Mouse (Mus musculus): ENCODE measurements around the gene Tpx2.
A peak's percentile ranks its signal among the peaks of the same experiment; 100 is the strongest.

The Tpx2 gene

DNA sequence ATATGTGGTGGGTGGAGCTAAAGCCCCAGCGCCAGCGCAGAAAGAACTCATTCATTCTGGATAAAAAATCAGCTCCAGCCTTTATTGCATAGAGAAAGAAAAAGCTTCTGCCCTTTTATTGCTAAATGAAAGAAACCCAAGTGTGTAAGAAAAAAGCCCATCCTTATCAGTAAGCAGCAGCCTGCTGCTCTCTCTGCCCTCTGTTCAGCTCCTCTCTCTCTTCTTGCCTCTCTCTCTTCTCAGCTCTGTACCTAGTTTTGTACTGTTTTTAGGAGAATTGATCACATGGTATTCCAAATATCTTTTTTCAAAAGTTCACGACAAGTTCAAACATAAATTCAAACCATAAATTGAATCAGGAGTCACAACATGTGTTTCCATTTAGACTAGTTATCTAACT lies 30.5 kb downstream of the Tpx2 start:
- DNase-seq = no peak

GRCm38 (mm10) chr2:152880898-152881297 lies 33.1 kb downstream of the Tpx2 start:
- DNase-seq = no peak

GRCm38 (mm10) chr2:152884101-152884645 lies 36.4 kb downstream of the Tpx2 start:
- no peak for DNase-seq

DNA sequence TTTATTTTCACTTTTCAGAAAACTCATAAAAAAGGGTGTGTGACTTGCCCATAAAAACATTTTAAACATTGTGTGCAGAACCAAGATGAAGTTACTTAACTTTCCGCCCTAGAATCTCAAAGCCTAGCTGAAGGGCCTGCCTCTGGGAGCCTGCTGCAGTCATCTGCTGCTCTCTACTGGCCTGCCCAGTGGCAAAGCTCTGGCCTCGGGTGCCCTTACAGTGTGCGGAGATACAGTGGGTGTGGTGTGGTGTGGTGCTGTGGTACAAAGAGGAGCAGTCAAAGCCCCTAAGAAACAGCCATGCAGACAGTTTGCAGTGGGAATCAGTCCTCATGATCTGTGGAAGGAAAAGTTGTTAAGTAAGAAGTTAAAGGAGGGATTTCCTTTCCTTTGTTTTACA lies 39.5 kb downstream of the Tpx2 start:
- no peak for DNase-seq

DNA sequence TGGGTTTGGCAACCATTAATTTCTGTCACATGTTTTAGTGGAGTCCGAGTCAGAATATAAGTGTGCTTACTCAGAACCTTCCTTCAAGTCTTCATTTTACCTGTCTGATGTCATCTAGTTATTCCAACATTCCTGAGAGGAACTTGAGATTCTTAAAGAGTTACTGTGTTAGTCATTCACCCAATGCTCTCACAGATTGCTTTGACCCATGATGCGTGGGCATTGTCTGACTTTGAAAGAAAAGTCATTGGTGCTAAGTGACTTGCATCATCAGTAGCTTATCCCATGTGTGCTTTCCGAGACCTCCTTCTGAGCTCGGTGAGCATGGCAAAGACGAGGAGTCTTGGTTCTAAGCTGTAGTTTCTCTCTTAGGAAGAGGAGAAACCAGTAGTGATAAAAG lies 41.0 kb downstream of the Tpx2 start:
- no peak for DNase-seq

DNA sequence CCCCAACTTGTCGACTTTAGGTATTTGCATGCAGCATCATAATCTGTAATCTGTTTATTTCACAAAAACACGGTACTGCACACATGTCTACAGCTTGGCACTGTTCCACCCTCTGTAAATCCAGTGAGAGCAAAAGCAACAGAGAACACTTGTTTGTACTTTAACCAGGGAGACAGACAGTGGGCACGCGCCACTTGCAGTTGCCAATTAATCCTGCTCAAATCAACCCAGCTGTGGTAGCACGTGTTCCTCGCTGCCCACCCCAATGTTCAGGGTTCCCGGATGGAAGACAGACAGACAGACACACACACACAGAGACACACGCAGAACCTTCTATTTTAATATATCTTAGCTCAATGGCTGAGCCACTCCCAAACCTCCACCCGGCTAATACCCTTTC lies 48.1 kb downstream of the Tpx2 start:
- DNase-seq = no peak

GRCm38 (mm10) chr2:152896926-152897325 lies 49.2 kb downstream of the Tpx2 start:
- no peak for DNase-seq

DNA sequence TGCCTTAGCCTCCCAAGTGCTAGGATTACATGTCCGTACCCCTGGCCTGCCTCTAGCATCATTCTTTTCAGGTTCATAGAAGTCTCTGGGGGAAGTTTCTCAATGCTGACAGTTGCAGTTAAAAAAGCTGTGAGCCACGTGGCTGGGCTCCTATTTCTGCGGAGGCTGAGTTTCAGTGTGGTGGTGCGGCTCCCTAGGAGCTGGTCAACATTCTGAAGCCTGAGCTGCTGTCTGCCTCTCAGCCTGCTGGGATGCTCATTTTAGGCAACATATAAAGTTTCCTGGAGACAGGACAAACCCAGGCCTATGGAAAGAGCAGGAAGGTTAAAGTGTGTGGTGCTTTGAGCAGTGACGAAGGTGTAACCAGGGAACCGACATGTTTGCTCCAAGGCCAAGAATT lies 51.2 kb downstream of the Tpx2 start:
- DNase-seq = no peak

GRCm38 (mm10) chr2:152901296-152901695 lies 53.5 kb downstream of the Tpx2 start:
- no peak for DNase-seq

GRCm38 (mm10) chr2:152902658-152903057 lies 54.9 kb downstream of the Tpx2 start:
- no peak for DNase-seq

DNA sequence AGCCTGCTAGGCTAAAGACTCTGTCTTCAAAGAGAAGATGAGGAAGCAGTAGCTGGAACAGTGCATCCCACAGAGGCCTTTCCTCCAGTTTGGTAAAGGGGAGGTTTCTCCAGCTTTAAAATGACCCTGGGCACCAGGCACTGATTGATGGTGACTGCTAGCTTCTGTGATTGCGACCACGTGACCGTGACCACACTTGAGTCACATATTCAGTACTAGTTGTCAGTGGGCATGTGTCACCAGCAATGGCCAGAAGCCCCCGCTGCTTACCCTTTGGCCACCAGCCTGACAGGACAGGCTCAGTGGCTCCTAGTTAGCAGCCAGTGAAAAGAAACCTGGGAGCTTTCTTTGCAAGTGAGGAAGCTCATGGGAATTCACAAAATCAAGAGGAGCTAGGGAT lies 55.8 kb downstream of the Tpx2 start:
- no peak for DNase-seq

DNA sequence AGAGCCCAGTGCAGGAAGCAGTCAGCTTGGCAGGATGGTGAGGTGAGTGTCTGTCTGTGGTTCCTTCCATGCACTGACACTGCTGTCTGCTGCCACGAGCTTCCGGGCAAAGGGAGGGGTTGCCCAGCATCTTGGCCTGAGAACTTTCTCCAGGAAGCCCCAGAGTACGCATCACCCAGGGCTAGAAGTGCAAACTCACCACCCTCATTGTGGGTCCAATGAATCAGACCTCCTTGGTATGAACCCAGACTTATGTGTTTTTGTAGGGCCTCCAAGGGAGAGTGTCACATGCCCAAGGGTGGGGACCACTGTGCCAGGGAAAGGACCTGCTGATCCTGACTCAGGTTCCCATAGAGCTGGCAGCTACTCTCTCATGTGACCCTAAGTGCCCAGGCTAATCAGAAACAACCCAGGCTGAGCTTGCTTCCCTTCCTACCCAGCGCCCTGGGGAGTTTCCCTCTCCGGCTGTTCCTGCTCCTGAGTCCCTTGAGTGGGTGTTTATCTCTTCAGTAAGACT lies 56.4 kb downstream of the Tpx2 start:
- no peak for DNase-seq

DNA sequence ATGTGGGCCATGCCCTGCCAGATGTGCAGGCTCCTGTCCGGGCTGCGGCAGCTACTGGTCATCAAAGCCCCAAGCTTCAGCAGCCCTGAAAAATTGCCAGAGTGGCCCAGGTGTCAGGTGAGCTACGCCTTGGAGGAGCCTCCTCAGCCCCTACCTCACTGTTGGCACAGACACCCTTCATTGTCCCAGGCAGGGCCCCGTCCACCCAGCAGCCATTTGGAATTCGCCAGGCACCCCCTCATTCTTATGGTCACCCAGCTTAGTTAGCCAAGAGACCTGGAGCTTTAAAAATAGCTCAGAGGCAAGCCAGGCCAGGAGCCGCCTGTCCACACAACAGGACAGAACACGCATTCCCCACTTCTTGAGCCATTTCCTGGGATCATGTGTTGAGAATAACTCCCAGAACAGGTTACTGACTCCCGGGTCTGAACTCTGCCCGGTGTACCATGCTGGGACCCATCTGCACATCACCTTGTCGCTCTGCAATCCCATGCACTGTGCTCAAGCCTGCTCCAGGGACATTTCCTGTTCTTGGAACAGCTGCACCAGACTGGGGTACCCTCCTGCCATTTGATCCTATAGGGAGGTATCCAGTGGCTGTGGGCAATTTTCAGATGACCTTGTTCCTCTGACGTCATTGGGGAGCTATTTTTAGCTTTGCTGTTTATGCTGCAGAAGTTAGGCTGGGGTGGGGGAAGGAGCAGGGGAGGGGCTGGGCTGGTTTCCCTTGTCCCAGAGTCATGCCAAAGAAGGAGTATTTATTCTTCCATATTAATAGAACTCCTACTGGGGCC lies 57.5 kb downstream of the Tpx2 start:
- DNase-seq = no peak

DNA sequence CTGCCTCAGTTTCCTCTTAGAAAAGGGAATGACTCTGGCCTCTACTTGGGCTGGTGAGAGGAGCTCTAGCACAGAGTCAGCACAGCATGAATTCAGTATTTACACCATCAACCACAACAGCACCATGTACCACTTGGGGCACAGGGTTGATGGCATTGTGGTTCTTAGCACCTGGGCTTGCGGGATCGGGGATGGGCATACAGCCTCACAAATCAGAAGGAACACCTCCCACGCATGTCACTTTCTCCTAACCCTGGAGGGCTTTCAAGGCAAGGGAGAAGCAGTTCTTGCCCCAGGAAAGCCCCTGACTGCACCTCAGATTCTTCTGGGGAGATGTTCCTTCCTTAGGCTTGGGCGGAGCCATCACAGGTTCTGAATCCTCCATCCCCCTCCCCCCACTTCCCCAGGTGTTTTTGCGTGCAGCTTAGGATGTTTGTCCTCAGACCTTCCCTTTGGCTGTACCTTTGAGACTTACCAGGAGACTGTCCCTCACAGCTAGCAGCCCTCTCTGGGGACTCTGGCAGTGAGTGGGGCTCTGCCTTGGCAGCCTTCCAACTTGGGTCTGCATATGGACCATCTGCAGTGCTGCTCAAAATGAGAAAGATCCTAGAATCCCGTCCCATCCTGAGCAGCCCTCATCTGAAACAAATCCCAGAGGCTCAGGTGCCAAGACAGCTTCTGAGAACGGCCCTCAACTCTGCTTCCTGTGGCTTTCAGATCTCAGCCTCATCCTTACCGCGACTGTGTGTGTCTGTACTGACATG lies 58.7 kb downstream of the Tpx2 start:
- DNase-seq = no peak

GRCm38 (mm10) chr2:152907114-152907943 lies 59.6 kb downstream of the Tpx2 start:
- no peak for DNase-seq

DNA sequence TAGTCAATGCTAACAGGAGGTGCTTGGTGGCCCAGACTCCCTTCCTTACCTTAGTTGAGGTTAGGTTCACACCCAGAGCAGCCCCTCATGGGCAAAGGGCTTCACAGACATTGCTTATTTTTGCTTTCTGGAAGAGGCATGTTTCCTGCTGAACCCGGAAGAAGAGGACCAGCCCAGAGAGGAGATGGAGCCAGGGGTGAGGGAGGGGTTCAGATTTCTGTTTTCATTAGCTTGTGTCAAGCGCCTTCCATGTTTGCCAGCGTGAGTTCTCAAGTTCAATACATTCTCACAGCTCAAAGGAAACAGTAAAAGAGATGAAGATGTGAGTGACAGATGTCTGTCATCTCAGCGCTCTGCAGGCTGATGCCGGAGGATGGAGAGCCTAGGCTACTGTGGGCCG lies 62.1 kb downstream of the Tpx2 start:
- no peak for DNase-seq

- DNase-seq = peak in 1 of 2 experiments; percentile 43
These were observed 63.3 kb downstream of the Tpx2 start, which contains the start of gene Mylk2 for GRCm38 (mm10) chr2:152911031-152911430. Gene Mylk2 (plus strand): TSS chr2:152911352.

DNA sequence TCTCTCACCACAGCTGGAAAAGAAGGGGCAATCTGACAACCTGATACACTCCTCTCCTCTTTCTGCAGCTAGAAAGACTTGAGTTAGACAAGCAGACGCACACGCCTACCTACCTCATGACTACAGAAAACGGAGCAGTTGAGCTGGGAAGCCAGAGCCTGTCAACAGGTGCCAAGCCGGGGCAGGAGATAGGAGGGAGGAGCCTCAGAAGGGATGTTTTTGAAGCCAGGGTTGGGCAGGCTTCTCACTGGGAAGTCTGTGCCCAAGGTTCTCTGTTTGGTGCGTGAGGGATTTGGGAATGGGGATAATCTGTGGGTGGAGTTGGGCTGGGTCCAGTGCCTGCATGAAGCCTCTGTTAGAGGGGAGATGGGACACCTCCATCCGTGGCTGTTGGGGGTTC lies 63.7 kb downstream of the Tpx2 start:
- no peak for DNase-seq

DNA sequence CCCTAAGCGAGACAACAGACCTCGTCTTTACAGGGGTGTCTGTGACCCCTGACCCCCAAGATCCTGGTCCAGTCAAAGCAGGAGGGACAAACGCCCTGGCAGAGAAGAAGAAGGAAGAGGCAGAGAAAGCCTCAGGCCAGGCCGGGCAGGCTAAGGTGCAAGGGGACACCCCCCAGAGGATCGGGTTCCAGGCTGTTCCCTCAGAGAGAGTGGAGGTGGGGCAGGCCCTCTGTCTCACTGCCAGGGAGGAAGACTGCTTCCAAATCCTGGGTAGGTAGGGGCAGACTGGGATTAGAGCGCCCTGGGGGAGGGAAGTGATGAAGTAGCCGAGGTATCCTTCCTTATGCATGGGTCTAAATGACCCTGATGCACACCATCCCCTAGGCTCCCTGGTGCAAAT lies 65.7 kb downstream of the Tpx2 start:
- DNase-seq = no peak

- DNase-seq = peak; percentile 84 to 93
These were observed 66.8 kb downstream of the Tpx2 start for GRCm38 (mm10) chr2:152914310-152915120.

DNA sequence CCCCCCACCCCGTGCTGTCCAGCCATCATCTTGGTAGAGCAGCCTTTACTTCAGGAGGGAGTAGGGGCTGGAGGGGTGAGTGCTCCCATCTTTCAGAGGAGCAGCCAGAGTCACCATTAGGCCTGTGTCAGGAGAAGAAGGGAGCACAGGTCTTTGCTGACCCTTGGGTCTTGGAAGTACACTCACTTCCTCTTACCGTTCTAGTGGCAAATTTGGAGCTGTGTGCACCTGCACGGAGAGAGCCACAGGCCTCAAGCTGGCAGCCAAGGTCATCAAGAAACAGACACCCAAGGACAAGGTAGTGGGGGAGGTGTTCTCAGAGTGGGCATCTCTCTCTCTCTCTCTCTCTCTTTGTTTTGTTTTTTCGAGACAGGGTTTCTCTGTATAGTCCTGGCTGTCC lies 67.7 kb downstream of the Tpx2 start:
- DNase-seq = no peak

- DNase-seq = no peak
These were observed 68.3 kb downstream of the Tpx2 start for GRCm38 (mm10) chr2:152916111-152916510.

All from cerebellum, adult 18-20 months (tissue).